Mouse (Mus musculus) naive thymus-derived CD4-positive, alpha-beta T cell, adult 5 months (primary cell): Measurements from ENCODE around the gene Kantr. TPM values are rescaled to one million over a fixed set of nuclear protein-coding genes. Genes with fewer than 3 reads are reported as not detected.

Source experiments
- polyA plus RNA-seq: library from polyadenylated mRNA; unstranded; fragments of 100-300 nt; shearing (Covaris generic); gene quantifications from one replicate; pipeline ENCODE4 v1.2.1, GENCODE M21; 2017

Kantr gene
- 16.3 TPM for polyA plus RNA-seq

DNA sequence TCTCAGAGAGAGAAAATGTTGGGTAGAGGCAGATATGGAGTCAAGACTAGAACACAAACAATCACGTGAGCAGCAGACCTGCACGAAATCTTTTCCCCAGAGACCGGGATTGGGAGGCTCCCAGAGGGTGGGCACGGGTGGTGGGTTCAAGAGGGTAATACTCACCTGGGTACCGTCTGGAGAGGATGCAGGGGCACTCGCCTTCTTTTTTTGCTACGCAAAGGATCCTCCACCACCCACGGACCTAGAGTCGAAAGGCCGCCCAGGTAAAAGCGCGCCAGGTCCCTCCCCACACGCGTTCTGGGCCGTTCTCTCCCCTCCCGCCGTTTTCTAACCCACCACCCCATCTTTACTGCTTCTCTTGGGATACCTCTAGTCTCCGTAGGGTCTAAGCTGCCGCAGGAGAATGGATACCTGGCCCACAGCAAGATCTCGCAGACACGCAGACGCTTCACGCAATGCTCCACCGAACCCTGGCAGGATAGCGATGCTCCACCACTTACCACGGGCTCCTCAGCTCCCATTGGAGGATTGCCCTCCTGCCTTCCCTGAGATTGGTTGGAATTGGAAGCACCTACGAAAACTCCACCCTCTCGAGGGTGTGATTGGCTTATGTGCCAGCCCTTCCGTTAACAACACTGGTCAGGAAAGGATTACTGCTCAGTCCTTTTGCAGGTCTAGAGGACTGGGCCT lies at the start of gene Kantr:
Kantr (minus strand) TSS at position 500 of the 693 bp plus-strand sequence.

DNA sequence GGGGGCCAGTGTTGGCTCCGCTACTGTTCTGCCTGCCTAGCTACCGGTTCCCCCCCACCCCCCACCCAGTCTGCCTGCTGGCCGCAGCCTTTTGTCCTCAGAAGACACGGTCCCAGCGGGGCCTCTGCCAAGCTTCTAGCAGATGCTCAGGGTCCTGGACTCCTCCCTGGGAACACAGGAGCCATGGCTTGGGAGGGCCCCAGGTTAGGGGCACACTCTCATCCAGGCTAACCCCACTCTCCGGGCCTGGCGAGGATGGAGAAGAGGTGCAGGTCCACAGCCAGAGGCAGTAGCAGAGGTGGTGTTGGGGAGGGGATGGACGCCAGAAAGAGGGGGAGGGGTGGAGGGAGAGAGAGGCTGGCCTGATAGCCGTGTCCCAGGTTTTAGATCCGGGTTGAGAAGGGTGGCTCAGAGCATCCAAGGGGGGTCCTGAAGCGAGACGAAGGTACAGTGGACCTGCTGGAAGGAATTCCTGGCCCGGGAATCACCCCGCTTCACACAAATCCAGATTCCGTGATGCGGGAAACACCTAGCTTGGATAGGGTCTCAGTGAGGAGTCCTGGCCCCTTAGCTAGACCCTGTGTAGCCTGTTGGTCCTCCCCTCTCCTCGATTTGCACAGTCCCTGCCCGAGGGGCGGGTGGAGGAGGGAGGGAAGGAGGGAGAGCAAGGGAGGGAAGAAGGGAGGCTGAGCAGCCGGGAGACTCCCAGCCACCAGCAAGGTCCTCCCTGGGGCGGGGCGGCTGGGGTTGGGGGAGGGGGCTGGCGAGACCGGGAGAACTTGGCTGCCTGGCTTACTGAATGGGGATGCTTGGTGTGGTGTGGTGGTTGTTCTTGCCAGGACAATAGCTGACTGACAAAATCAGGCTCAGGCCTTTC lies 41.3 kb upstream of the Kantr start, which contains the start of gene Gpr173:
Gpr173 (minus strand) TSS at position 308 of the 877 bp plus-strand sequence.

DNA sequence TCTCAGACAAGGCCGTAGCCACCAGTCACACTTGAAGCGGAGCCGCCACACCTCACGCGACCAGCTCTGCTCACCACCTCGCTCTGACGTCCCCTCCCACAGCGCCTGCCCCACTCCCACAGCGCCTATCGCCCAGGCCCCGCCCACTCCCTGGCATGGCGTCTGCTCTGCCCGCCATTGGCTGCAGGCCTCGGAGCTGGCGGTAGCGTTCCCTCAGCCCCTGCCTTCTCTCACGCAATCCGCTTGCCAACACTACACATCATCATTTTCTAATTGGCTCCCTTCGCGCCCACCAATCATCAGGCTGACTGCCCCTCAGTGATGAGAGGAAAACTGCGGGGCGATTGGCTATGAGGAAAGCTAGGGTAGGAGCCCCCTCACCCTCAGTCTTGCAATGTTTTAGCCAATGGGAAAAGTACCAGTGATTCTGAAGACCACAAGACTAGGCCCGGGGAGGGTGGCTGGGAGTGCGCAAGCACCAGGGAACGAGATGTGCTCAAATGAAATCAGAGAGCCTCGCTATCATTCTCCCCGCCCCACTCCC lies 15.1 kb upstream of the Kantr start, which contains the start of gene Tspyl2:
Tspyl2 (minus strand) TSS at position 68 of the 544 bp plus-strand sequence.

Other genes starting within 250 kb of the Kantr start
- gene Iqsec2, start 183.2 kb downstream of the Kantr start, polyA plus RNA-seq: not detected
- 54.6 TPM for gene Kdm5c, start 94.5 kb downstream of the Kantr start, polyA plus RNA-seq
- gene Tspyl2, start 14.9 kb upstream of the Kantr start, polyA plus RNA-seq: 60.7 TPM
- gene Gpr173, start 41.2 kb upstream of the Kantr start, polyA plus RNA-seq: not detected
- gene Cldn34a, start 235.8 kb upstream of the Kantr start, polyA plus RNA-seq: not detected